Mouse (Mus musculus): Measurements from ENCODE around the gene Nipbl. TPM values are rescaled to one million over a fixed set of nuclear protein-coding genes. Genes with fewer than 3 reads are reported as not detected.

Nipbl gene
- total RNA-seq, 2 experiments from 2014 or later = 28.5 to 29.1 TPM

DNA sequence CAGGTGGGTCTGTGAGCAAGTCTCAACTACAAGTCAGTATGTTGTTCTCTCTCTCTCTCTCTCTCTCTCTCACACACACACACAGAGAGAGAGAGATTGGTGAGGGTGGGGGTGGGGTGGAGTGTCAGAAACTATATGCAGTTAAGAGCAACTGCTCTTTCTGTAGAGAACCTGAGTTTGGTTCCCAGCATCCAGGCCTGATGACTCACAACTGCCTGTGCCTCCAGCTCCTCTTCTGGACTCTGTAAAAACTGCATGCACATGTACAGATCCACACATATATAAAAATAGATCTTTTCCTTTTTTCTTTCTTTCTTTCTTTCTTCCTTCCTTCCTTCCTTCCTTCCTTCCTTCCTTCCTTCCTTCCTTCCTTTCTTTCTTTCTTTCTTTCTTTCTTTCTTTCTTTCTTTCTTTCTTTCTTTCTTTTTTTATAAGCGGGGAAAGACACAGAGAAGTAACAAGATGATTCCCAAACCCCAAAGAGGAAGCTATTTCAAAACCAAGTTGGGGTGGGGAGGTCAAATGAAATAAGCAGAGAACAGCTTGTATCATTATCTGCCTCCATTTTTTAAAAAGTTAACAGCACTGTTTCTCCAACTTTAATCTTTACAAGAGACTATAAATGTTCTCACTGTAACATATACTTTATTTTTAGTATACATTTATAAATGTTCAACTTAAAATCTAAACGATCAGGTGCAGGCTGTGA is 10.9 kb downstream of the Nipbl start:
- intact Hi-C loops (cut with DNase I) = no loop called here
- no peak for DNase-seq (ENCODE audit: low spot score in 2 of 2)

DNA sequence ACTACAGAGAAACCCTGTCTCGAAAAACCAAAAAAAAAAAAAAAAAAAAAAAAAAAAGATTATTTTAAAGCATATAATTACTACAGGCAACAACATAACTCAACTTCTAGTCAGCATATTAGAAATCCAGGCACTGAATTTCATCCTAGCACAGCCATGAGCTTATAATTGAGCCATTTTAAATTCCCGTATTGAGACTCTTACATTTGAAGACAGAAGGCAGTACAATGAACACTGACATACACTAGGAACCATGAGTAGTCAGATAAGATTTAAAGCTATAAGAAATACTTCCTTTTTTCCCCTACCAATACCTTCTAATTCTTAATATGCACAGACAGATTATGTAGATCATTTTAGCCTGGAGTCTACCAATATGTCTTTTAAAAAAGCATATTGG is 11.7 kb downstream of the Nipbl start:
- intact Hi-C loops (cut with DNase I) = no loop called here
- no peak for DNase-seq (ENCODE audit: low spot score in 2 of 2)

DNA sequence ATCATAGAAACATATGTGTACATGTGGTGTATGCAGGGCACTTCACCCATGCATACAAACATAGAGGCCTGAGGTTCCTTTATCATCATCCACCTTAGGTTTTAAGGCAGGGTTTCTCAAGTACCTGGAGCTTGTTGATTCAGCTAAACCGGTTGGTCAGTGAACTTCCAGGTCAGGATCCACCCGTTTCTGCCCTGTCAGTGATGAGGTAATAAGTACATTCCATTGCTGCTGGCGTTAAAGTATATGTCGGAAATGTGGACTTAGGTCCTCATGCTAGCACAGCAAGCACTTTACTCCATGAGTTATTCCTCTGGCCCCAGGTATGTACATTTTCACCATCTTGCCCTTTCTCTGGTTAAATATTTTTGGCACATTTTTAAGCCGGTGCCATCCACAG is 14.8 kb downstream of the Nipbl start:
- intact Hi-C loops (cut with DNase I) = no loop called here
- no peak for DNase-seq (ENCODE audit: low spot score in 2 of 2)

DNA sequence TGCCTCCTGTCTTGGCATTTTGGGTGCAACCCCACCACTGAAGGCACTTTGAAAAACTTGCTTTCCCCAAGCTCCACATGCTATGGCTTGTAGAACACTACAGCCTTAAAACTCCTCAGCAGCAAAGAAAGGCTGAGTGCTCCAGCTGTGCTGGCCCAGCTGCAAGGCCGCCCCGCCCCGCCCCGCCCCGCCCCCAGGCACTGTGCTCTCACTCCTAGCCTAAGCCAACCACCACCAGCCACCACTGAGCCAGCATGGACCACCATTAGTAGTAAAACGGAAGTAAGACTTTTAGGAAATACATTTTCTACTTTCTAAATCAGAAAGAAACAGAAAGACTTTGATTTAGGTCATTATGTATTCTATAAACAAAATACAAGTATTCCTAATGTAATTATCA is 23.4 kb downstream of the Nipbl start:
- no peak for DNase-seq (ENCODE audit: low spot score in 2 of 2)
- intact Hi-C loops (cut with DNase I) = no loop called here

DNA sequence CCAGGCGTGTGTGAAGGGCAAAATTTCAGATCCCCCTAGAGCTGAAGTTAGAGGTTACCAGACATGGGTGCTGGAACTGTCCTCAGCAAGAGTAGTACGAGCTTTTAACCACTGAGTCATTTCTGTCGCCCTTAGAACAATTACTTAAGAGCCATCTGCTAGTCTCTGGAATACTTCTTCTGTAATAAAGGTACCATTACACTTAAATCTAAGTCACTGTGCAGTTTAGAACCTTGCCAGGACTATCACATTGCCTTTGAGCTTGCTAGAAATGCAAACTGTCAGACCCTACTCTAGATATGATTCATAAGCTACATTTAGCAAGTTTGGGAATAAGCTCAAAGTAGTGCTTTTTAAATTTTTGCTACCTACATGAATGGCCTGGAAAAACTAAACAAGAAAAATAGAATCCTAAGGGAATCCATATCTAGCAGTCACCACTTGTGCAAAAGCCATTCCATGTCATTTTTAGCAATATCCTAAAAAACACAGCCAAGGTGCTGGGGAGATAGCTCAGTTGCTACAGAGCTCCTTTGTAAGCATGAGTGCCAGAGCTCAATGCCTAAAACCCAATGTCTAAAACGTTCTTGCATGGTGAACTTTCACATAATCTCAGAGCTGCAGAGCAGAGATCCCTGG is 27.6 kb downstream of the Nipbl start:
- no peak for DNase-seq (ENCODE audit: low spot score in 2 of 2)

DNA sequence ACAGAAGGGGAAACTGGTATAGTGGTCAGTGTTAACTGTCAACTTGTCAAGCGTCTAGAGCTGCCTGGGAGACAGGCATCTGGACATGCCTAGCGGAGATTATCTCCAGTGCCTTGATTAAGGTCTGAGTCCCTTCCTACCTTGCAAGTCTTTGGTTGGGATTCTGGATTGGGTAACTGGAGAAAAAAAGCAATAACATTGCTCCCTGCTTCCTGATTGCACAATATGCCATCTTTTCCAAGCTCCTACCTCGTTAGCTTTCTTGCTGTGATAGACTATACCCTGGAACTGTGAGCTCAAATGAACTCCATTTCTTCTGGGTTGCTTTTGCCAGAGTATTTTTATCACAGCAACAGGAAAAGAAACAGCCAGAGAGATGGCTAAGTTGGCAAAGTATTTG is 30.9 kb downstream of the Nipbl start:
- no peak for DNase-seq (ENCODE audit: low spot score in 2 of 2)
- intact Hi-C loops (cut with DNase I) = no loop called here

More for the DNA sequence above, 27.6 kb downstream of the Nipbl start:
- intact Hi-C loops (cut with DNase I) = no loop called here

DNA sequence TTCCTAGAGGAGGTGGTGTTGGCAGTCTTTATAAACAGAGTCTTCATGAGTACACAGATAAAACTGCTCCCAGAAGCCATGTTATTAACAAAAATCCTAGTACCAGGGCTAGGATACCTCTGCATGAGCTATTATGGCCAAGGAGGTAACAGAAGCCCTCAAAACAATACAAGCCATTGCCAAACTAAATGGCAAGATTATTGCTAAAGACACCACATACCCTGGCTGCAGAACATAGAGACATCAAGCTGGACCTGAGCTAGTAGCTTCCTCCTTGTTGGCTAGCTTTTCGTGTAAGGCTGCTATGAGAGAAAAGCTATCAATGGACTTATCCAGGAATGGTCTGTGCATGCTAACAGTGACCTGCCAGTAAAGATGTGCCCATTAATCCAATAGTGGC is 32.4 kb downstream of the Nipbl start:
- no peak for DNase-seq (ENCODE audit: low spot score in 2 of 2)
- intact Hi-C loops (cut with DNase I) = no loop called here

DNA sequence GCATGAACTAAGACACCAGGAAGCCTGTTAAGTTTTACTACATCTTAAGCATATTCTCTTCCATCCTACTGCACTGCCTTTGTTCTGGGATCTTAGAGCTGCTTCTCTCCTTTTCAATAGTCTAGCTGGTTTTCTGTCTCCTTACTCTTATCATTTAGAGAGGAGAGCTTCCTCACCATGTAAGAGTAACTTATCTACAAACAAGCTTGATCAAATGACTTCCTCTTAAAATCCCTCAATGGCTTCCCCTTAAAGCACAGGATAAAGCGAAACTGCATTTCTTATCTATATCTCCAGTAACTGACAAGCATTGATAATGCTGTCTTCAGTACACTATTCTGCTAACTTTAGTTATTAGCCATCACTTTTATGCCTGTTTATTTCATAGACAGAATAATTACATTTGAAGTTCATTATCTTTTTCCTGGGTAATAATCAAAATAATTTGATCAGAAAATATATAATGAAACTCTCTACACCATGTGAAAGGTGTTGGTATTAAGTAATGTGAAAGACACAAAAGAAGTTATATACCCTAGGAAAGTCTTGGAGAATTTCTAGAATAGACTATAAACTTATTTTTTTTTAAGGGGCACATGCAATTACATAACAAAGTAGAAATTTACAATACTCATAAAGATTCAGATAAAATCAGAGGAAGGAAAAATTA is 33.0 kb downstream of the Nipbl start:
- intact Hi-C loops (cut with DNase I) = no loop called here
- no peak for DNase-seq (ENCODE audit: low spot score in 2 of 2)

DNA sequence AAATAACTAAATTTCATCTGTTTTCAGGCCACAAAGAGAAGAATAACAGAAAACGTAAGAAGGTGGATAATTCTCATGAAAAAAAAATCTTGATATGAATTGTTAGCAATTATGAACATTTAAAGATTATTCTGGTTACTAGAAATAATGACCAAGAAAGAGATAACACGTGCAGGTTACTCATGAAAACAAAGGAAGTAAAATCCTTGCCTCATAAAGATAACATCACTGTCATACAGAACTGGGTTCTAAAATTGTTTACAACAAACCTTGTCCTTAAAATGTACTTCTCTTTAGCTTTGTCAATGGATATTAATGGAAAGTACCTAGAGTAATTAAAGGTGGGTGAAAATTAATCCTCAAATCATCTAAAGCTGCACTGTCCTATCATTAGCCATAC is 37.2 kb downstream of the Nipbl start:
- intact Hi-C loops (cut with DNase I) = no loop called here
- no peak for DNase-seq (ENCODE audit: low spot score in 2 of 2)

DNA sequence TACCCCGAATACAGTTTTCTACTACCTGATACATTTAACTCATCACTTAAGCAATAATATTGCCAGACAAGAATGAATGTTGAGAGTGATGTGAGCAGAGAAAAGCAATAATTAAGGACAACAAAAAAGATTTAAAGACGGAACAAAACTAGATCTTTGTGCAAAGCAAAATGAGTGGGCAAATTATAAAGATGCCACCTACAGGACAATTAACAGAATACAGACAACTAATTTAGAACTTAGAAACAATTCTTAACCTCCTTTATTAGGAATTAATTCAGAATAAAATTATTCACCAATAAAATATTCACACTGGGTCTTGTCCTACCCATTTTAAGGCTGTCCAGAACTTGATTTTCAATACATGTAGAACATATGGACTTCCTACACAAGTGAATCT is 38.0 kb downstream of the Nipbl start:
- intact Hi-C loops (cut with DNase I) = no loop called here
- no peak for DNase-seq (ENCODE audit: low spot score in 2 of 2)

DNA sequence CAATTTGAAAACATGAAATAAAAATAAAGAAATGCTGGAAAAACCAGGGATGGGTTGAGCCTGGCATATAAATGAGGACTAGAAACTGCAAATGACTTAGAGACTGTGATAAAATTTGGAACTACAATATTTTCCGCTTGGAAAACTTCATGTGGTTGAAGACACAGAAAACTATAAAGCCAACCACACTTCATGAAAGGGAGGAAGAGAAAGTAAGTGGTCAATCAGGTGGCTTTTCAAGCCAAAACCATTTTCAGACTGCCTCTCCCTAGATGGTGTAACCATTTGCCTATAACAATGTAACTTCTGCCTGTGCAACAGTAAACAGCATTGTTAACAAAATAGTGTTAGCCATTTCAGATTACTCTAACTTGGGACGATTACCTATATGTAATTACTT is 41.7 kb downstream of the Nipbl start:
- DNase-seq (ENCODE audit: low spot score in 2 of 2) = no peak
- intact Hi-C loops (cut with DNase I) = no loop called here

DNA sequence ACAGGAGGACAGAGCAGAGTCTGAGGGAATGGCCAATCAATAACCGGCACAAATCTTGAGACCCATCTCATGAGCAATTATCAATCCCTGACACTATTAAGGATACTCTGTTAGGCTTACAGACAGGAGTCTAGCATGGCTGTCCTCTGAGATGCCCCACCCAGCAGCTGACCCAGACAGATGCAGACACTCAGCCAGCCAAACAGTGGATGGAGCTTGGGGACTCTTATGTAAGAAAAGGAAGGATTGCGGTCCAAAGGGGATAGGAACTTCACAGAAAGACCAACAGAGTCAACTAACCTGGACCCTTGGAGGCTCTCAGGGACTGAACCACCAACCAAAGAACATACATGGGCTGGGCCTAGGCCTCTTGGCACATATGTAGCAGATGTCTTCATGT is 42.7 kb downstream of the Nipbl start:
- DNase-seq (ENCODE audit: low spot score in 2 of 2) = no peak
- intact Hi-C loops (cut with DNase I) = no loop called here

DNA sequence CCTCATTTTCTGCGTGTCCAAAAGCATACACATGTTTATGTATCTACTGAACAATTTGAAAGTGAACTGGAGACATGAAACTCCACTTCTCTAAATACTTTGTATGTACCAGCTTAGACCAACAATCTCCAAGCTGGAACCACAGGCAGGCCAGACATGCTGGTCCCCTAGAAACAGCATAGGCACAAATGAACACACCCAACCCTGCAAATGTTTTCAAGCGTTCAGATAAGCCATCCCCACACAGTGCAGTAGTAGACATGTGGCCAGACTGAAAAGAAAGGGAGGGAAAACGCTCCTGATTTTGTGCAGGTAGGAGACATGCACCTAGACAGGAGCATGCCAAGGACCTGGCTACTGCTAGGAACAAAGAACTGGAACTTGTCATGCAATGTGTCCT is 52.5 kb downstream of the Nipbl start:
- no peak for DNase-seq (ENCODE audit: low spot score in 2 of 2)
- intact Hi-C loops (cut with DNase I) = no loop called here

DNA sequence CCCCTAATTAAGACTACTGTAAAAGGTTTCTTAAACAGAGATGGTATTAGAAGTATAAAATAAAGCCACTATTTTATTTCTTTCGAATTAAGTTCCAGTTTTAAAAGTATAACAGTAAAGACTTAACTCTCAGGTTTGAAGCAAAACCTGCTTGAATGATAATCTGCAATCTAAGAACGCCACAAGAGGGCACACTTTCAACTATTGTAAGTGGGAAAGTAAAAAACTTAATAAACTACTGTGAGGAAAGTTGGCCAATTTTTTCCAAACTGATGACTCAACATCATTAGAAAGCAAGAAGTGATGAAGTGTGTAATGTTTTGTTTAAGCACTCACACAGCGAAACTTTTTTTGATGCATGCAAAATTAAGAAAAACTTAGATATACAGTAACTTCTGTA is 62.0 kb downstream of the Nipbl start:
- intact Hi-C loops (cut with DNase I) = loop anchor here (5.0 kb wide), 2 partner anchors 60 to 205 kb away; partner anchors contain the start of gene Nipbl
- peak; percentile 35 to 46 for DNase-seq (ENCODE audit: low spot score in 2 of 2)

DNA sequence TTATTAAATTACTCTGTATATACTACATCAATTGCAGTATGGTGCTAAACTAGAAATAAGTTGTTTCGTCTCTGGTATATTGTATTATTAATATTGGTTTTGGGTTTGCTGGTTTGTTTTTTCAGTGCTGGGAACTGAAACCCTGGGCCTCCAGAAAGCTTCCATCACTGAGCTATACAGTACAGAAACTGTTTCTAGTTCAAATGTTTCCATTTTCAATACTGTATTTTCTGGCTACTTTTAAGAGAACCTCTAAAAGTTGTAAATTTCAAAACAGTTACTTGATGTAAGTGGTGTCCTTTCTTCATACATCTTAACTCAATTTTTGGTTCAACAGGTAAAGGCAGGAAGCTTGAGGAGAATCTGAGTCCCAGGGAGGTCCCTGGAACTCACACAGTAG is 68.6 kb downstream of the Nipbl start:
- intact Hi-C loops (cut with DNase I) = no loop called here
- no peak for DNase-seq (ENCODE audit: low spot score in 2 of 2)

DNA sequence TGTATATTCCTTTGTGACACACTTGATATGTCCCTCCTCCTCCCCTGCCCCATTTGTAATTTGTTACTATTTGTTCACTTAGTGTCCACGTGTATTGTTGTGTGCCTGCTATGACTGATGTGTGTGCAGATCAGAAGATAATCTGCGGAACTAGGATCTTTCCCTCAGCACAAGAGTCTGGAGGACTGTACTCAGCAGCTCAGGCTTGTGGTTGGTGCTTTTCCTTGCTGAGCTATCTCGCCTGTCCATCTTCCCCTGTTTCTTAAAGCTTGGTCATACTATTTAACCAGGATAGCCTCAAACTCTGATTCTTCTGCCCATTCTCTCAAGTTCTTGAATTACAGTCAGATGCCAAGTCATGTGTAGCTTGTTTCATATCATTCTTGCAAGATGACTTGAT is 69.5 kb downstream of the Nipbl start:
- intact Hi-C loops (cut with DNase I) = no loop called here

DNA sequence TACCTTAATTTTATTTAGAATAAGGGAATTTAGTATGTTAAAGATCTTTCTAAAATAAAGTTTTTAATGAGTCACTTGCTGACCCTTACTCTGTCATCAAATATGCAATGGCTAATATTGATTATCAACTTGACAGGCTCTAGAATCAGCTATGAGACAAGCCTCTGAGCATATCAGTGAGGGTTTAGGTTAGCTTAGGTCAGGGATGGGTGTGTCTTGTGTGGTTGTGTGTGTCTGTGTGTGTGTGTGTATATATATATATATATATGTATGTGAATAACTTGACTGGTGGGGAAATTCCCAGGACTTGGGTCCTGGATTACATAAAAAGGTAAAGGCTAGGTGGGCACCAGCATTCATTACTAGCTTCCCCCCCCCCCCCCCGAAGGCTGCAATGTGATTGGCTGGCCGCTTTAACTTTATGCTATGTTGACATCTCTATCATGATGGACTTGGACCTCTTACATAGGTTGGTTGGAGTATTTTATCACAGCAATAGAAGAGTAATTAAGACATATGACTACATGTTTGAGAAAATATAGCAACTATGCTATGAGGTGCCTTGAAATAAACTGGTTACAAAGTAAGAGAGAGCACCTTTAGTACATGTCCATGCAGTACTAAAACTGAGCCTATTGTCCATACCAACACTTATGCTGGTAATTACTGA is 97.0 kb downstream of the Nipbl start:
- no peak for DNase-seq (ENCODE audit: low spot score in 2 of 2)
- intact Hi-C loops (cut with DNase I) = no loop called here

More for the DNA sequence above, 69.5 kb downstream of the Nipbl start:
- DNase-seq (ENCODE audit: low spot score in 2 of 2) = no peak

DNA sequence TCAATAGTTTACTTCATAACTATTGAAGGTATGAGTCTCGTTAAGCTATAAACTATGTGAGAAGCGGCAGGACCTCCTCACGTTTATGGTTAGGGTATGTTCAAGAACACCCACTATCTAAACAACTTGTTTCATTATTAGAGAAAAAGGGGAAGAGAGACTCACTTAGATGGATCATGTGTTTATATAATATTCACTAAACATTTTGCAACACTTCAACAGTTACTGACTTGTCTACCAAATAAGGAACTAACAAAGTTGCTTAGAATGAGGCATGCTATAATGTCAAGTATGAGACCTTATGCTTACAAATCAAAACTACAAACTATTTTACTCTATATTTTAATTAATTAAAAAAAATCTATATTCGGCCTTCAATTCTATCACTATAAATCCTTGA is 103.7 kb downstream of the Nipbl start:
- intact Hi-C loops (cut with DNase I) = no loop called here
- DNase-seq (ENCODE audit: low spot score in 2 of 2) = no peak

DNA sequence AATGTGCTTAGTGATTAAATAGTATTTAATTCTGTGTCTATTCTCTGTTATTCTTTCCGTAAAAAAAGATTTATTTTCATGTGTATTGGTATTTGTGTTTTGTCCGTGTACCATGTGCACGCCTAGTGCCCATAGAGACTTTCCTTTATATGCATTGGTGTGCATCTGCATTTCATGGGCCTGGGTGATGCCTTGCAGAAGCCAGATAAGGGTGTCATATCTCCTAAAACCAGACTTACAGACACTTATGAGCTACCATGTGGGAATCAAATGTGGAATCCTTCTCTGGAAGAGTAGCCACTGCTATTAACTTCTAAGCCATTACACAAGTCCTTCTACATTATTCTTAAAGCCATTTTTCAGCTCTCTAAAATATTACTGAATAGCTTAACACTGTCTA is 112.7 kb downstream of the Nipbl start:
- DNase-seq (ENCODE audit: low spot score in 2 of 2) = no peak
- intact Hi-C loops (cut with DNase I) = no loop called here

DNA sequence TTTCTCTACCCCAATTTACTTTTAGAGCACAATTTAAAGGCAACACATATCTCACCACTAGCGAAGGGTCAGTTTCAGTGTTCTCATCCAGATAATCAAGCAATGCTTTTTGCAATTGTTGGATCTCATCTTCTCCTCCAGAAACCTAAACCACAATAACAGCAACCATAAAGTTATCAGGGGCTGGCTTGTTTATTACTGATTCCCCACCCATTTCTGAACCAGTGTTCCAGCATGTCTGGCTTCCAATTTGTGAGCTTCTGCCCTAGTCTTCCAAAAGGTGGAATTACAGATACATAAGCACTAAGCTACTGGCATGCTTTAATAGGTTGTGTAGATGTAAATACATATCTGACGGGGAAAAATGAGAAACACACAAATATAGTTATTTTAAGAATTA is 118.6 kb downstream of the Nipbl start:
- intact Hi-C loops (cut with DNase I) = no loop called here
- no peak for DNase-seq (ENCODE audit: low spot score in 2 of 2)

All from left cerebral cortex, postnatal 14 days (tissue).